Mouse (Mus musculus) liver, embryonic 11.5 days (tissue): ENCODE results near the gene Sugct. TPM values are rescaled to one million over a fixed set of nuclear protein-coding genes. Genes with fewer than 3 reads are reported as not detected.

Source experiments
- ATAC-seq: fragments of 200-750 bp; cut with Nextera tagmentation; replicated peaks from 2 replicates; pipeline ENCODE4 v1.8.0; 2017; ENCODE audit warnings: moderate number of reproducible peaks, mild to moderate bottlenecking, moderate TSS enrichment, moderate library complexity; ENCODE audit not compliant: low FRiP score
- DNase-seq: peaks from one replicate; pipeline ENCODE4 v3.0.0-alpha.2; 2017; ENCODE audit warnings: low spot score
- H3K27ac ChIP-seq: fragments of 300-500 bp; sonication (generic); 2 replicates; pipeline ENCODE4 v1.5.1; 2014; ENCODE audit warnings: mild to moderate bottlenecking, low read depth, low read length, control low read depth
- H3K27me3 ChIP-seq: fragments of 300-500 bp; sonication (generic); replicated peaks from 2 replicates; pipeline ENCODE4 v1.6.1; 2014; ENCODE audit warnings: low read length, mixed read lengths; ENCODE audit not compliant: control insufficient read depth, insufficient read depth
- H3K36me3 ChIP-seq: fragments of 300-500 bp; sonication (generic); 2 replicates; pipeline ENCODE4 v1.6.1; 2014; ENCODE audit warnings: mild to moderate bottlenecking, low read length, moderate library complexity, mixed read lengths; ENCODE audit not compliant: control insufficient read depth, insufficient read depth
- H3K4me1 ChIP-seq: fragments of 300-500 bp; sonication (generic); replicated peaks from 2 replicates; pipeline ENCODE4 v1.6.1; 2014; ENCODE audit warnings: low read length, mixed read lengths; ENCODE audit not compliant: control insufficient read depth, insufficient read depth
- H3K4me2 ChIP-seq: fragments of 300-500 bp; sonication (generic); 2 replicates; pipeline ENCODE4 v1.6.1; 2014; ENCODE audit warnings: mild to moderate bottlenecking, control low read depth, moderate library complexity
- H3K4me3 ChIP-seq: fragments of 300-500 bp; sonication (generic); 2 replicates; pipeline ENCODE4 v1.5.1; 2014; ENCODE audit warnings: low read depth, low read length, control low read depth
- H3K9ac ChIP-seq: fragments of 300-500 bp; sonication (generic); 2 replicates; pipeline ENCODE4 v1.6.1; 2014; ENCODE audit warnings: low read depth, low read length, control low read depth
- H3K9me3 ChIP-seq: fragments of 300-500 bp; sonication (generic); 2 replicates; pipeline ENCODE4 v1.6.1; 2016; ENCODE audit warnings: low read length, inconsistent platforms, mixed read lengths; ENCODE audit not compliant: control insufficient read depth
- WGBS: fragments of 180-500 bp; shearing (Covaris S2); extraction: QIAGEN DNeasy Blood & Tissue Kit; methylation state at CpG from one replicate; pipeline ENCODE4 v1.1.7; 2014; 5-methylcytosine and 5-hydroxymethylcytosine counted together
- polyA plus RNA-seq: library from polyadenylated mRNA; unstranded; fragments of >200 nt; fragmentation: Nextera tagmentation; extraction: Ambion mirVana; gene quantifications from 2 replicates; pipeline ENCODE4 v1.2.1, GENCODE M21; 2014

Gene Sugct
- polyA plus RNA-seq, 1 experiment from 2014 or later, result 2.6 TPM

GRCm38 (mm10) chr13:17165917-17166316, 529.4 kb downstream of the Sugct start:
- DNase-seq (no peak), ATAC-seq (no peak)
- H3K27ac ChIP-seq, result no peak overlapping the region
- no peaks in the 10 kb centered on the region for H3K27me3 ChIP-seq
- no peak overlapping the region for H3K4me2 ChIP-seq
- no peak overlapping the region for H3K9ac ChIP-seq
- H3K9me3 ChIP-seq, result no peaks in the 10 kb centered on the region
- WGBS, result 60% methylated on average over 3 of the region's 3 CpGs
- no peaks in the 10 kb centered on the region for H3K36me3 ChIP-seq
- H3K4me3 ChIP-seq, result no peak overlapping the region
- no peaks in the 10 kb centered on the region for H3K4me1 ChIP-seq

- WGBS, result 84% methylated on average over 3 of the region's 3 CpGs
- ATAC-seq (no peak), DNase-seq (no peak)
- no peaks in the 10 kb centered on the region for H3K9me3 ChIP-seq
- H3K4me1 ChIP-seq, result no peaks in the 10 kb centered on the region
- H3K36me3 ChIP-seq, result no peaks in the 10 kb centered on the region
- H3K4me3 ChIP-seq, result no peak overlapping the region
- H3K27ac ChIP-seq, result no peak overlapping the region
- H3K9ac ChIP-seq, result no peak overlapping the region
- no peak overlapping the region for H3K4me2 ChIP-seq
- no peaks in the 10 kb centered on the region for H3K27me3 ChIP-seq
Measured at GRCm38 (mm10) chr13:17164721-17165120, 530.6 kb downstream of the Sugct start.

- DNase-seq (no peak), ATAC-seq (no peak)
- no peaks in the 10 kb centered on the region for H3K4me1 ChIP-seq
- no peak overlapping the region for H3K4me3 ChIP-seq
- no peaks in the 10 kb centered on the region for H3K36me3 ChIP-seq
- H3K27me3 ChIP-seq, result no peaks in the 10 kb centered on the region
- H3K9me3 ChIP-seq, result no peaks in the 10 kb centered on the region
- H3K4me2 ChIP-seq, result no peak overlapping the region
- no peak overlapping the region for H3K9ac ChIP-seq
- no peak overlapping the region for H3K27ac ChIP-seq
Measured at GRCm38 (mm10) chr13:17146441-17146992, 548.8 kb downstream of the Sugct start.

- no peak overlapping the region for H3K4me3 ChIP-seq
- no peak overlapping the region for H3K27ac ChIP-seq
- no peaks in the 10 kb centered on the region for H3K4me1 ChIP-seq
- 47% methylated on average over 3 of the region's 3 CpGs for WGBS
- H3K9me3 ChIP-seq, result no peaks in the 10 kb centered on the region
- no peak overlapping the region for H3K9ac ChIP-seq
- ATAC-seq (no peak), DNase-seq (no peak)
- no peaks in the 10 kb centered on the region for H3K36me3 ChIP-seq
- no peak overlapping the region for H3K4me2 ChIP-seq
- H3K27me3 ChIP-seq, result no peaks in the 10 kb centered on the region
Measured at GRCm38 (mm10) chr13:17116073-17116472, 579.3 kb downstream of the Sugct start.

DNA sequence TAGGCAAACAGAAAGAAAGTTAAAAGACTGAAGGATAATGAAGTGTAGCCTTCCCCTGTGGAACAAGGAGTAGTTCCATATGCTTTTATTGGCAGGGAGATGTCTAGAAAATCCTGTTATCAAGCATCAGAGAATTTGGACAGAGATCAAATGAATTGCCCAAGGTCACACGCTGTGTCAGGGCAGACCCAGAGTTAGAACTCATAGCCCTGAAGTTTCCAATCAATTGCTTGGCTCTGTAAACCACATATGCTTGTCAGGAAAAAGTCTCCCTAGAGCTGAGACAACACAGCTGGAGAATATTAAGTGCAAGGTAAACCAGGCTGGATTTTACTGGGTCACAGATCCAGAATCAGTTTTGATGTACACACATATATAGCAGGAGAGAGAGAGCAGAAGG, 593.0 kb downstream of the Sugct start:
- 71% methylated on average over 1 of the region's 1 CpGs for WGBS
- no peak for ATAC-seq

GRCm38 (mm10) chr13:17086547-17086946, 608.8 kb downstream of the Sugct start:
- WGBS, result 48% methylated on average over 2 of the region's 2 CpGs
- no peaks in the 10 kb centered on the region for H3K27me3 ChIP-seq
- H3K36me3 ChIP-seq, result no peaks in the 10 kb centered on the region
- H3K9me3 ChIP-seq, result no peaks in the 10 kb centered on the region
- no peak overlapping the region for H3K4me3 ChIP-seq
- no peaks in the 10 kb centered on the region for H3K4me1 ChIP-seq
- ATAC-seq, result no peak
- H3K9ac ChIP-seq, result no peak overlapping the region
- no peak overlapping the region for H3K4me2 ChIP-seq
- no peak for DNase-seq
- no peak overlapping the region for H3K27ac ChIP-seq

More for the DNA sequence above, 593.0 kb downstream of the Sugct start:
- no peaks in the 10 kb centered on the region for H3K9me3 ChIP-seq
- no peak overlapping the region for H3K4me3 ChIP-seq
- H3K4me2 ChIP-seq, result no peak overlapping the region
- no peaks in the 10 kb centered on the region for H3K36me3 ChIP-seq
- H3K27me3 ChIP-seq, result no peaks in the 10 kb centered on the region
- no peak overlapping the region for H3K9ac ChIP-seq
- H3K4me1 ChIP-seq, result no peaks in the 10 kb centered on the region
- H3K27ac ChIP-seq, result no peak overlapping the region
- no peak for DNase-seq

DNA sequence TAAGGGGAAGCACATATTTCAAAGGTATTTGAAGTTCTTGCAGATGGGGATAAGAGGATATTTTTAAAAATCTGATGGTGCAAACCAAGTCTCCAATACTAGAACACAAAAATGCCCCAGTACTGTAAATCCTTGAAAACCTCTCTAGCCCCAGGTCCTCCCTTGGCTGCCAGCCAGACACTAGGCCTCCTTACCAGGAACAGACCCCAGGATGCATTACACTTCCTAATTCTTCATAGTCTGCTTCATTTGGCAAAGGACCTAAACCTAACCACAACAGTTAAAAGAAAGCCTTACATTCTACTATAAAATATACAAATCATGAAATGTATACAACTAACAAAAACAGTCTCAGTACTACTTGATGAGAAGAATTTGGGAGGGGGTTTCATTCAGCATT, 609.2 kb downstream of the Sugct start:
- no peaks in the 10 kb centered on the region for H3K9me3 ChIP-seq
- no peaks in the 10 kb centered on the region for H3K4me1 ChIP-seq
- H3K36me3 ChIP-seq, result no peaks in the 10 kb centered on the region
- H3K27me3 ChIP-seq, result no peaks in the 10 kb centered on the region
- ATAC-seq (no peak), DNase-seq (no peak)
- H3K4me3 ChIP-seq, result no peak overlapping the region
- H3K9ac ChIP-seq, result no peak overlapping the region
- H3K4me2 ChIP-seq, result no peak overlapping the region
- H3K27ac ChIP-seq, result no peak overlapping the region

DNA sequence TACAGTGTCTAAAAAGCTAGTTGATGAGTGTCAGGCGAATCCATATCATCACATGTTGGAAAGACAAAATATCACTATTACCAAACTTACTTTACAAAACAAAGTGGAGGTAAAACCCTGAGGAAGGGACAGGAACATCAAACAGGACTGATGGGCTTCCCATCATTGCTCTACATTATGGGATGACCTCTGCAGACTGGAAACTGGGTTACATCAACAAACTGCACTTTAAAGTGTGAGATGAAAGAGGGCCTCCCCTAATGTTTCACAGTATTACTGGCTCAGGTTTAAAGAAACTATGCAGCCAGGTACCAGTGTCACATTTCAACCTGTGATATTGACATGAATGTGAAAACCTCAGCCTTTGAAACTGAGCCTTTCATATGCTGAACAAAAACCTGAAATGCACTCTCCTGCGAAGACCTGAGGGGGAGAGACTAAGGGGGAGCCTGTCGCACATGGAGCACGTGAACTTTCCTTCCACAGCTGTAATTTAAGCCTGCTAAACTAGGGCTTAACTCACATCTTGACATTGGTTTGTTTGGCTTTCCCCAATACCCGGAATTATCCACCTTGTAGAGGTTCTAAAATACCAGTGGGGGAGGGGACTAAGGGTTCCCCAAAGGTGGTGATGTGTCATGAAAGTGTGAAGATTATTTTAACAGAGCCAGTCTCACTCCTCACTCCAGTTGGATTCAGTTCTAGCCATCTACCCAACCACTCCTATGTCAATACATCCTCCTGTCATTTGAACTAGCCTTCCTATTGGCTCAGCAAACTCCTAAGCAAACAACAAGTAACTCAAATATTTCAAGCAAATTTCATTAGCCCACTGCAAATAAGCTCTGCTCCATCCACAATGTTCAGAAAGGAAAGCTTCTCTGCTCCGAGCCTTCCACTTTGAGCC, 610.2 kb downstream of the Sugct start:
- no peaks in the 10 kb centered on the region for H3K9me3 ChIP-seq
- H3K4me2 ChIP-seq, result no peak overlapping the region
- whole genome bisulfite sequencing, result 53% methylated on average over 6 of the region's 6 CpGs
- no peaks in the 10 kb centered on the region for H3K4me1 ChIP-seq
- no peak overlapping the region for H3K4me3 ChIP-seq
- H3K27ac ChIP-seq, result no peak overlapping the region
- H3K9ac ChIP-seq, result no peak overlapping the region
- H3K27me3 ChIP-seq, result no peaks in the 10 kb centered on the region
- ATAC-seq (no peak), DNase-seq (no peak)
- no peaks in the 10 kb centered on the region for H3K36me3 ChIP-seq

GRCm38 (mm10) chr13:17081618-17082017, 613.7 kb downstream of the Sugct start:
- H3K36me3 ChIP-seq, result no peaks in the 10 kb centered on the region
- no peaks in the 10 kb centered on the region for H3K4me1 ChIP-seq
- no peaks in the 10 kb centered on the region for H3K9me3 ChIP-seq
- H3K4me3 ChIP-seq, result no peak overlapping the region
- H3K27ac ChIP-seq, result no peak overlapping the region
- no peak overlapping the region for H3K4me2 ChIP-seq
- H3K9ac ChIP-seq, result no peak overlapping the region
- no peak for ATAC-seq
- no peaks in the 10 kb centered on the region for H3K27me3 ChIP-seq
- DNase-seq, result no peak
- 44% methylated on average over 2 of the region's 2 CpGs for WGBS
